Mouse (Mus musculus) c-Kit-negative CD71-positive TER-119-positive erythroid progenitor cells, embryonic 14.5 days (primary cell): ENCODE measurements around the gene Prr23a3.

Source experiments
- DNase-seq: peaks from one replicate; pipeline ENCODE4 v3.0.0-alpha.2; 2013; ENCODE audit warnings: low read depth, low spot score

The Prr23a3 gene

DNA sequence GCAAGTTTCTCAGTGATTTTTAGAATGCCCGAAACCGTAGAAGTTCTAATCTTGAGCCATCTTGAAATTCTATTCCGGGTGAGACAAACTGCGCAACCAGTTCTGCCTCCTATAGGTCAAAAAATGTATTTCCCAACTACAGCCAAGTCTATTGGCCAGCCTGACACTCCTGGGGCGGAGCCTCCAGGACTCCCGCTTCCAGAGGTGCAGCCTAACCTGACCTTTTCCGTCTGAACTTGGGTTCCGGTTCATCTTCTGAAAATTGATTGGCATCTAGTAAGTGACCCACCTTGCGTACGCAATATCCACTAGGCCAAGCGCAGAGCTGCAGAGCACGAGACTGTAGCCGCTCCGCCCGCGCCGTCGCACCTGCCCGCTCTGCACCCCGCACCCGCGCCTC is at the start of gene Prr23a3:
TSS of gene Prr23a3 (plus strand) at position 197 of the 400 bp plus-strand sequence.
- DNase-seq: no peak

DNA sequence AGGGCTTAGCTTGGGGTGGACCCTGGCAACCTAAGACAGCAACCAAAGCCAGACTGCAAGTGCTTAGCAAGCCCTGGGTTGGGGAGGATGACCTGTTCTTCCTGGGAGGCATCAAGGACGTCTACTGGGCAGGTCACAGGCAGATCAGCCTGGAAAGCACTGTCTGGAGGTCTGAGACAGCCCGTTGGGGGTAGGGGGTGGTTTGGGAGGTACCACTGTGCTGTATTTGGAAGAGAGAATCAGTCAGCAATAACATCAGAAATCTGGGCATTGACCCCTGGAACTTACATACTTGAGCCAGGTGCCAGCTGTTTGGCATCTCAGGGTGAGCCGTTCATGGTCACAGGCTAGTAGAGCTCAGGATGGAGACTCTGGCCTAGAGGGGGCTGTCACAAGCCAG is 48.5 kb upstream of the Prr23a3 start:
- no peak for DNase-seq

DNA sequence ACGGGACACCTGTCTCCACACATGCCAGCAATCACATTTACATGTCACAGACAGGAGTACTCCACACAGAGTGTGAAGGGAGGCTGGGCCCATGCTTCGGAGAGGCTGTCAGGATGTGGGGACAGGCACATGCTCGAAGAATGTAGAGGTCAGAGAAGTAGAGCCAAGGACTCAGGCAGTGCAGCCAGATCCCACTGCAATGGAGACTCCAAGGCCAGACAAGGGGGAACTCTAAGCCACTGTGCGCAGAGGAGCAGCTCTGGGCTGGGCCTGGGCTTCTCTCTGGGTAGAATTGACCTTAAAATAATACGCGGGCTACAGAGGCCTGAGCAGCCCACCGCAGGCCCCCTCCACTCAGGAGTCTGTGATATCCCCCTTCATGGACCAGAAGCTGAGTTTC is 47.0 kb upstream of the Prr23a3 start:
- no peak for DNase-seq

DNA sequence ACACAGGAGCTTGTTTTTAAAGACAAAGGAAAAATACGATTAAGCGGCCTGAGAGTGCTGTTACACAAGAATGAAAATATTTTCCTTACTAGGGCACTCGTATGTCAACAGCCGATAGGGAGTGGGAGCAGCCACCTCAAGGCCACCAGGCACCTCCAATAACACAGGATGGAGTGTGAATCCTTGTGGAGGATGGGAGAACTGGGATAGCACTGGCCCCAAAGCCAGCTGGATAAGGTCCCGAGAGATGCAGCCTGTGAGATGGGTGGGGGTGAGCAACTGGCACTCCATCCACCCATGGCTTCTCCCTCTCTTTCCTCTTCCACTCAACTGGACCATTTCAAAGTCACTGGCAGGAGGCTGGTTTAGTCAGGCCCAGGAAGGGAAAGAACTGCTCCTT is 45.6 kb upstream of the Prr23a3 start:
- no peak for DNase-seq

DNA sequence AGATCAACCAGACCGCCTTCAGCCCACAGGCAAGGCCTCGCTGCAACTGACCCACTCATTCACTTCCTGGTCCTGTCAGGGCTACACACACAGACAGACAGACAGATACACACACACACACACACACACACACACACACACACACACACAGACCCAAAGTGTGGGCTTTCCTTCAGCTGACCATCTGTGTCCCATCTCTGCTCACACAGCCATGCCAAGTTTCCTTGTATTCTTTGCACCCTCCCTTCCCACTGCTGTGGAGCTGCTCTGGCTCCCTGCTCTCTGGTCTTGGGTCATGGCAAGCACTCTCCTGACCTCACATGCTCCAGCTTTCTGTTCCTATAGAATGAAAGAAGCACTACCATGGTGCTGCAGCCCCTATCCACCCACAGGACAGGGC is 45.1 kb upstream of the Prr23a3 start:
- DNase-seq: no peak

DNA sequence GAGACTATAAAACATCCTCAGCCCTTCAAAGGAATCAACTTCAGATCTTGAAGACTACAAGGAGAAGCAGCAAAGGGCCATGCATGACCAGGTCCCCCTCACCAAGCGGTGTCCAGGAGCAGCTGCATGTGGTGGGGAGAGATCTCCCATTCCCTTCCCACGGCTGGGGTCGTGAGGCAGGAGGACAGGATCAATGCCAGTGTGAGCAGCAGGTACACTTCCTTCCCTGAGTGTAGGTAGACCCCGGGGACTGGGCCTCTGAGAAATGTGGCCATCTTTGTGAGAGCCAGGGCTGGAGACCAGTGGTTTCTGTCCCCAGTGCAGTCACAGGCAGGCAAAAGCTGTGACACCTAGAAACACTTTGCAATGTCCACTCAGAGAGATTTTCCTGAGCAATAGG is 44.1 kb upstream of the Prr23a3 start:
- DNase-seq: no peak

DNA sequence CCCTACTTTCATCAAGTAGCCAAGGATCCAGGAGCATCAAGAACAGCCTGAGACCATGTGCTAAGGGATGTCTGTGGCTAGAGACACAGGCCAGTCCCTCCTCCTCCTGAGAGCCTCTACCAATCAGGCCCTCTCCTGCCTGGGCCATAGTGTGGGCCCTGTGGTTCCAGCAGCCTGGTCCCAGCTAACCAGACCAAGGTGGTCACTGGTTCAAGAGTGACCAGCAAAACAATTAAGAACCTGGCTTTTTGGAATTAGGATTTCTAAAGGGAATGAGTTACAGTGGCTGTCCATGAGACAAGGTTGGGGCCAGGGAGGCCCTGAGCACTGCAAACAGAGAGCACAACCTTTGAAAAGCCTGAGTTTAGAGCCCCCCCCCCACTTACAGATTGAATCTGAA is 43.5 kb upstream of the Prr23a3 start:
- DNase-seq: no peak

DNA sequence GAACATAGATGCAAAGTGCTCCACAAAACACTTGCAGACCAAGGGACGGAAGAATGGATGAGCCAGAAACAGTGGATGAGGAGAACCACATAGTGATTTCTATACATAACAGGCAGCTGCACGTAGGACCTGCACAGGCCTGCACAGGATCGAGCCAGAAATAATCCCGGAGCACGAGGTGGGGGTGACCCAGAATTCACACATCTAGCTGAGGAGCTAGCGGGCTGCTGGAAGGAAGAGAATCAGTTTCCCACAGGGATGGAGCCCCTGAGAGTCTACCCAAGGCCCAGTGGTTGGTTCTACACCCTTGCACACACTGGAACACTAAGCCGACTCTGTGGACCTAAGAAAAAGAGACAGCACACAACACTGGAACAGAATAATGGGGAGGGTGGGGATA is 40.8 kb upstream of the Prr23a3 start:
- no peak for DNase-seq

DNA sequence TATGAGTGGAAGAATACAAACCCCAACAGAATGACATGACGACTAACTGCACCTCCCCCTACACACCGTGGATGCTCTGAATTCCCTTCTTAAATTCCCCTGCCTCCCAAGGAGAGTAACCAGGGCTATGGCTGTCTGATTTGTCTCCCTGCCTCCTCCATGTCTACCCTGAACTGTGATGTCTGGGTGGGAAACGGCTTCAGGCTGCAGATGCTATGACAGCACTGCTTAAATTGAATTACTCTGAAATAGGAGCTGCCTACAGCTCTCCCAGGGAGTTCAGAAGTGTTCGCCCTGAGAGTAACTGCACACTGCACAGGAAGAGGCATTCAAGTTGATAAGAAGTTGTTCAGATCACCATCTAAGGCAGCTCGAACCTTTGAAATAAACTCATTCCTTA is 35.1 kb upstream of the Prr23a3 start:
- DNase-seq: no peak

DNA sequence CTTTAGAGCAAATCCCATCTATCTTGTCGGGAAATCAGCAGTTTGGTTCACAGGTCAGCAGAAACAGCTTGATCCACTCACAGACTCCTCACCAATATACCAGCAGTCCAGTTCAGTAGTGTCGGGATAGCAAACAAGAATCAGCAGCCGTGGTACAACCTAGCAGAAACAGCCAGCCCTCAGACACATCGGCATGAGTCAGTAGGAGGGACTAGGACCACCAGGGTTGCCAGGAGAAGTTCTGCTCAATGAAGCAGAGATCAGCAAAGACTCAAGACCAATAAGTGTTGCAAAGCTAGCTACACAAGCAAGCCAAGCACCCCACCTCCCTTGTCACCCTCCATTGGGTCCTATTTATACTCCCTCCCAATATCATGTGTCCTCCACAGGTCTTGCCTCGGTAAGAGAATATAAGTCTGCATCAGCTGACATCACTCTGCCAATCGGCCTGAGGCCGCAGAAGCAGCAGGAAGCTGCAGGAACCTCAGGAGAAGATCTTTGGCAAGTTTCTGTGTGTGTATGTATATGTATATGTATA is 27.0 kb upstream of the Prr23a3 start:
- no peak for DNase-seq

DNA sequence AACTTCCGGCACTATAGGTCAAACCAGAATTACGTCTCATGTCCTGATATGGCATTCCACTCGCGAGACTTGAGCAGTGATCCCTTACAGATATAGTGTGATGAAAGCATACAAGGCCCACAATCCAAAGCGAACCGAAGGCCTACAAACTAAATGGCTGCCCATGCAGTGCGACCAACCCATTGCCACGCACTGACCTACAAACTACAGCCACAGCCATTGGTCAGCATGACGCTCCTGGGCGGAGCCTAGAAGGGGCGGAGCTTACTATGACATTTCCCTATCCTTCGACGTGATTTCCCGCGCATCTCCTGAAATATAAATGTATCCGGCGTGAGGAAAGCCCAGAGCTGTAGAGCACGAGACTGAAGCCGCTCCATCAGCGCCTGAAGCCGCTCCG is 22.4 kb upstream of the Prr23a3 start, which contains the start of gene Prr23a1:
TSS of gene Prr23a1 (plus strand) at position 387 of the 400 bp plus-strand sequence.
- DNase-seq: no peak

DNA sequence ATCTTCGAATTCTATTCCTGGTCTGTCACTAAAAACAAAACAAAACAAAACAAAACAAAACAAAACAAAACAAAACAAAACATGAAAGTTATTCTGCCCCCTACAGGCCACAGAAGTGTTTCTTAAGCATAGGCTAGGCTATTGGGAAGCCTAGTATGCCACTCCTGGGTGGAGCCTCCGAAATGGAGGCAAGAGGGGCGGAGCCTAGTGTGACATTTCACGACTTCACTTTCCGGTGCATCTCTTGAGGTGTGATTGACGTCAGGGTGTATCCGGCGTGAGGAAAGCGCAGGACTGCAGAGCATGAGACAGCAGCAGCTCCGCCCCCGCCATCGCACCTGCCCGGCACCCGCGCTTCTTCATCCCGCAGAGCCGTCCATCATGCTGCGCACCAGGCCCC is 8.4 kb upstream of the Prr23a3 start, which contains the start of gene Prr23a2:
TSS of gene Prr23a2 (plus strand) at position 285 of the 400 bp plus-strand sequence.
- DNase-seq: no peak

DNA sequence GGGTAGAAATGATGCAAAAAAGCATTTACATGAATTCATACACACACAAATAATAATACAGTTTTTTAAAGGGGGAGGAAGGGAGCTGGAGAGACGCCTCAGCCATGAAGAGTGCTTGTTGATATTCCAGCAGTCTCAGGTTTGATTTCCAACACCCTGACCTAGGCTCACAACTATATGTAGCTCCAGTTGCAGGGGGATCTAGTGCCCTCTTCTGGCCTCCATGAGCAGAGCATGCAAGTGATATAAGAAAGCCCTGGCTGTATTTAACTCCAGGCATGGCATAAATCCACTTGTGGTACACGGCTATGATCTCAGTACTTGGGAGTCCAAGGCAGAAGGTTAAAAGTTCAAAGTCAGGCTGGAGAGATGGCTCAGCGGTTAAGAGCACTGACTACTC is 1.1 kb upstream of the Prr23a3 start:
- DNase-seq: no peak

DNA sequence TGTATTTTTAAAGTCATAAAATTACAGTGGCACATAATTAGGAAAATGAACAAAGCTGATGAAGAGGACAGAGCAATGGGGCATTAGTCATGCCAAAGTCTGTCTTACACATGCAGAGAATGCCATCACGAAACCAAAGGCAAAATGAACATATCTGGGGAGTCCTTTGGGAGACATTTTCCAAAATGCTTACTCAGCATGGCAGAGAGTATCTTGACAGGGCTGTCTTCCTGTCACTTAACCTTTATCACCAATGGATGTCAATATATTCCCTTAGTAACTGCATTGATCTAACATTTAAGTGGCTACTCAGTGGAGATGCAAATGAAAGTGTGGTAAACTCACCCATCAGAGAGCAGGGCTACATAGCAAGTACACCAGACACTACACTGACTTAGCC is 36.9 kb downstream of the Prr23a3 start:
- DNase-seq: no peak

DNA sequence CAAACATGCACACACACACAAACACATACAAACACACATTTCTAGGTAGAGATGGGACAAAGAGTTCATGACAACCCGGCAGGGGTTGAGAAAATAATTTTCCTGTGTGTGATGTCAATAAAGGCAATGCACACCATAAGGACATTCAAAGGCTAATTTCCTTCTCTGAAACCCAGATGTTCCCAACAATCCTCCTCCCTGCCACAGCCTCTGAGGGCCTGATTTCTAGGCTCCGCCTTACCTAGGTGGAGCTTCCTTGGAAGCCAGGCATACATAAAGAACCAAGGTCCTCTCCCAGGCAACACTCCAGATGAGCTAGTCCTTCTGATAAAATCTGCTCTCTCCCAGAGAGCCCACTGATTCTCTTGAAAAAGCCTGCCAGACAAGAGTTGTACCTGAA is 38.3 kb downstream of the Prr23a3 start, which contains the start of gene 7420426K07Rik:
TSS of gene 7420426K07Rik (plus strand) at position 301 of the 400 bp plus-strand sequence.
- DNase-seq: no peak
